Mouse (Mus musculus): ENCODE data around the gene Spon2. TPM values are rescaled to one million over a fixed set of nuclear protein-coding genes. Genes with fewer than 3 reads are reported as not detected.

Gene Spon2
- total and polyA plus RNA-seq, 3 experiments = 0.03 to 0.22 TPM; not detected in 1

GRCm38 (mm10) chr5:33203171-33203565 lies 15.1 kb downstream of the Spon2 start:
- Histone ChIP-seq H3K4me3 (ENCODE audit: low read depth, low read length) (peak overlapping the region; percentile 62; the same call in 1 of the 2 replicates), H3K4me1 (ENCODE audit: insufficient read depth, low read depth, low read length) (peaks cover 66% of the 10 kb centered on the region), H3K27me3 (ENCODE audit: insufficient read depth, low read length) (no peaks in the 10 kb centered on the region; the same call in 1 of the 2 replicates), H3K9me3 (replicated peaks) (no peaks in the 10 kb centered on the region), H3K36me3 (replicated peaks) (no peaks in the 10 kb centered on the region)
- DNase-seq (ENCODE audit: low spot score) (no peak), ATAC-seq (ENCODE audit: extremely low read depth, insufficient number of reproducible peaks, low FRiP score, poor library complexity, severe bottlenecking) (no peak)
- TF ChIP-seq CTCF (IDR thresholded peaks at IDR 0.05; ENCODE audit: low read depth, low read length) = no peak
- no peak for TF ChIP-seq GATA1 (IDR thresholded peaks at IDR 0.05; ENCODE audit: borderline replicate concordance, low read length)
- TF ChIP-seq TAL1 (conservative IDR thresholded peaks at IDR 0.05; ENCODE audit: low read depth, low read length) = no peak
- TF ChIP-seq GATA2 (IDR thresholded peaks at IDR 0.05; ENCODE audit: borderline replicate concordance, low read depth, low read length) = no peak
- TF ChIP-seq POLR2AphosphoS5 (IDR thresholded peaks at IDR 0.05; ENCODE audit: insufficient replicate concordance, low read depth, low read length) = no peak

GRCm38 (mm10) chr5:33202516-33203170 lies 15.6 kb downstream of the Spon2 start:
- Histone ChIP-seq H3K9me3 (replicated peaks) (no peaks in the 10 kb centered on the region), H3K4me3 (ENCODE audit: low read depth, low read length) (peak overlapping the region; percentile 62; the same call in 1 of the 2 replicates), H3K36me3 (replicated peaks) (no peaks in the 10 kb centered on the region), H3K4me1 (ENCODE audit: insufficient read depth, low read depth, low read length) (peaks cover 65% of the 10 kb centered on the region), H3K27me3 (ENCODE audit: insufficient read depth, low read length) (no peaks in the 10 kb centered on the region; the same call in 1 of the 2 replicates)
- DNase-seq (ENCODE audit: low spot score) = no peak
- TF ChIP-seq CTCF (IDR thresholded peaks at IDR 0.05; ENCODE audit: low read depth, low read length) = no peak
- no peak for TF ChIP-seq GATA2 (IDR thresholded peaks at IDR 0.05; ENCODE audit: borderline replicate concordance, low read depth, low read length)
- no peak for TF ChIP-seq POLR2AphosphoS5 (IDR thresholded peaks at IDR 0.05; ENCODE audit: insufficient replicate concordance, low read depth, low read length)
- TF ChIP-seq GATA1 (IDR thresholded peaks at IDR 0.05; ENCODE audit: borderline replicate concordance, low read length) = no peak
- peak; percentile 39; the same call in 1 of the 2 replicates for TF ChIP-seq TAL1 (conservative IDR thresholded peaks at IDR 0.05; ENCODE audit: low read depth, low read length)
- ATAC-seq (ENCODE audit: extremely low read depth, insufficient number of reproducible peaks, low FRiP score, poor library complexity, severe bottlenecking) = peak; percentile 75

GRCm38 (mm10) chr5:33201697-33202096 lies 16.6 kb downstream of the Spon2 start:
- Histone ChIP-seq H3K4me3 (ENCODE audit: low read depth, low read length) (no peak overlapping the region; the same call in 1 of the 2 replicates), H3K9me3 (replicated peaks) (no peaks in the 10 kb centered on the region), H3K27me3 (ENCODE audit: insufficient read depth, low read length) (peaks cover 3% of the 10 kb centered on the region; the same call in 1 of the 2 replicates), H3K4me1 (ENCODE audit: insufficient read depth, low read depth, low read length) (peaks cover 57% of the 10 kb centered on the region), H3K36me3 (replicated peaks) (no peaks in the 10 kb centered on the region)
- DNase-seq (ENCODE audit: low spot score) (no peak), ATAC-seq (ENCODE audit: extremely low read depth, insufficient number of reproducible peaks, low FRiP score, poor library complexity, severe bottlenecking) (no peak)
- TF ChIP-seq CTCF (IDR thresholded peaks at IDR 0.05; ENCODE audit: low read depth, low read length) = no peak
- TF ChIP-seq GATA2 (IDR thresholded peaks at IDR 0.05; ENCODE audit: borderline replicate concordance, low read depth, low read length) = no peak
- no peak for TF ChIP-seq GATA1 (IDR thresholded peaks at IDR 0.05; ENCODE audit: borderline replicate concordance, low read length)
- TF ChIP-seq POLR2AphosphoS5 (IDR thresholded peaks at IDR 0.05; ENCODE audit: insufficient replicate concordance, low read depth, low read length) = no peak
- TF ChIP-seq TAL1 (conservative IDR thresholded peaks at IDR 0.05; ENCODE audit: low read depth, low read length) = no peak

- DNase-seq (ENCODE audit: low spot score) = no peak
- Histone ChIP-seq H3K4me3 (ENCODE audit: low read depth, low read length) (no peak overlapping the region), H3K27me3 (ENCODE audit: insufficient read depth, low read length) (peaks cover 9% of the 10 kb centered on the region), H3K9me3 (replicated peaks) (no peaks in the 10 kb centered on the region), H3K4me1 (ENCODE audit: insufficient read depth, low read depth, low read length) (peaks cover 55% of the 10 kb centered on the region), H3K36me3 (replicated peaks) (no peaks in the 10 kb centered on the region)
- no peak for TF ChIP-seq POLR2AphosphoS5 (IDR thresholded peaks at IDR 0.05; ENCODE audit: insufficient replicate concordance, low read depth, low read length)
- ATAC-seq (ENCODE audit: extremely low read depth, insufficient number of reproducible peaks, low FRiP score, poor library complexity, severe bottlenecking) = no peak
These were observed 18.2 kb downstream of the Spon2 start for GRCm38 (mm10) chr5:33200071-33200470.

- H3K36me3 ChIP-seq (replicated peaks) = no peaks in the 10 kb centered on the region
- no peaks in the 10 kb centered on the region for H3K9me3 ChIP-seq (replicated peaks)
- H3K4me1 ChIP-seq (ENCODE audit: insufficient read depth, low read depth, low read length) = peaks cover 29% of the 10 kb centered on the region
- ATAC-seq (ENCODE audit: extremely low read depth, insufficient number of reproducible peaks, low FRiP score, poor library complexity, severe bottlenecking) = no peak
- TF ChIP-seq GATA2 (IDR thresholded peaks at IDR 0.05; ENCODE audit: borderline replicate concordance, low read depth, low read length) (no peak), GATA1 (IDR thresholded peaks at IDR 0.05; ENCODE audit: borderline replicate concordance, low read length) (no peak), POLR2AphosphoS5 (IDR thresholded peaks at IDR 0.05; ENCODE audit: insufficient replicate concordance, low read depth, low read length) (no peak), TAL1 (conservative IDR thresholded peaks at IDR 0.05; ENCODE audit: low read depth, low read length) (no peak), CTCF (IDR thresholded peaks at IDR 0.05; ENCODE audit: low read depth, low read length) (no peak)
- peaks cover 9% of the 10 kb centered on the region for H3K27me3 ChIP-seq (ENCODE audit: insufficient read depth, low read length)
- H3K4me3 ChIP-seq (ENCODE audit: low read depth, low read length) = no peak overlapping the region
- DNase-seq (ENCODE audit: low spot score) = no peak
These were observed 22.9 kb downstream of the Spon2 start for GRCm38 (mm10) chr5:33195246-33195852.

GRCm38 (mm10) chr5:33193567-33193966 lies 24.7 kb downstream of the Spon2 start:
- no peaks in the 10 kb centered on the region for H3K9me3 ChIP-seq (replicated peaks)
- DNase-seq (ENCODE audit: low spot score) = no peak
- no peaks in the 10 kb centered on the region for H3K36me3 ChIP-seq (replicated peaks)
- peak; percentile 70 for ATAC-seq (ENCODE audit: extremely low read depth, insufficient number of reproducible peaks, low FRiP score, poor library complexity, severe bottlenecking)
- peak overlapping the region; percentile 17; the same call in 1 of the 2 replicates for H3K4me3 ChIP-seq (ENCODE audit: low read depth, low read length)
- peaks cover 9% of the 10 kb centered on the region for H3K27me3 ChIP-seq (ENCODE audit: insufficient read depth, low read length)
- peak; percentile 60 for TF ChIP-seq TAL1 (conservative IDR thresholded peaks at IDR 0.05; ENCODE audit: low read depth, low read length)
- TF ChIP-seq GATA2 (IDR thresholded peaks at IDR 0.05; ENCODE audit: borderline replicate concordance, low read depth, low read length) = no peak
- H3K4me1 ChIP-seq (ENCODE audit: insufficient read depth, low read depth, low read length) = peaks cover 26% of the 10 kb centered on the region

Other genes with a start within 250 kb of the Spon2 start
- 363 and 413 TPM in 2 replicates for gene Ywhah, start 199.6 kb downstream of the Spon2 start, total RNA-seq (2014; fragmentation: Nextera tagmentation)
- 119 and 129 TPM in 2 replicates for gene Ywhah, start 199.6 kb downstream of the Spon2 start, total RNA-seq (2017)
- gene Ywhah, start 199.6 kb downstream of the Spon2 start, polyA plus RNA-seq (2012) = 86.4 and 95.6 TPM in 2 replicates
- not detected in 2 replicates for gene Slc5a1, start 114.2 kb downstream of the Spon2 start, total RNA-seq (2014; fragmentation: Nextera tagmentation)
- gene Slc5a1, start 114.2 kb downstream of the Spon2 start, total RNA-seq (2017) = 0.05 and 0.06 TPM in 2 replicates
- not detected in 2 replicates for gene Slc5a1, start 114.2 kb downstream of the Spon2 start, polyA plus RNA-seq (2012)
- 126 and 164 TPM in 2 replicates for gene Ctbp1, start 56.5 kb upstream of the Spon2 start, total RNA-seq (2014; fragmentation: Nextera tagmentation)
- gene Ctbp1, start 56.5 kb upstream of the Spon2 start, total RNA-seq (2017) = 144 and 146 TPM in 2 replicates
- 256 and 297 TPM in 2 replicates for gene Ctbp1, start 56.5 kb upstream of the Spon2 start, polyA plus RNA-seq (2012)
- 41.7 and 42.7 TPM in 2 replicates for gene Maea, start 117.1 kb upstream of the Spon2 start, total RNA-seq (2014; fragmentation: Nextera tagmentation)
- gene Maea, start 117.1 kb upstream of the Spon2 start, total RNA-seq (2017) = 264 and 288 TPM in 2 replicates
- gene Maea, start 117.1 kb upstream of the Spon2 start, polyA plus RNA-seq (2012) = 73.0 and 106 TPM in 2 replicates
- gene Uvssa, start 160.1 kb upstream of the Spon2 start, total RNA-seq (2014; fragmentation: Nextera tagmentation) = 21.5 and 23.9 TPM in 2 replicates
- gene Uvssa, start 160.1 kb upstream of the Spon2 start, total RNA-seq (2017) = 7.1 and 7.5 TPM in 2 replicates
- 1.4 and 1.9 TPM in 2 replicates for gene Uvssa, start 160.1 kb upstream of the Spon2 start, polyA plus RNA-seq (2012)
- gene Nkx1-1, start 215.5 kb upstream of the Spon2 start, total RNA-seq (2014; fragmentation: Nextera tagmentation) = not detected in 2 replicates
- gene Nkx1-1, start 215.5 kb upstream of the Spon2 start, total RNA-seq (2017) = 0.11 TPM in 1 of 2 replicates, not detected in the other
- not detected in 2 replicates for gene Nkx1-1, start 215.5 kb upstream of the Spon2 start, polyA plus RNA-seq (2012)

Data from G1E (cell line).